Mouse (Mus musculus): ENCODE data around the gene Ndufv1. TPM values are rescaled to one million over a fixed set of nuclear protein-coding genes. Genes with fewer than 3 reads are reported as not detected.
"Not testable (repeated sequence)": the region's sequence is repeated elsewhere in the genome, so short reads cannot be mapped to it uniquely, and the experiment has no call there.

Ndufv1 gene
- 92.8 and 170 TPM in 2 replicates for polyA plus RNA-seq (2012; rRNA removed)

DNA sequence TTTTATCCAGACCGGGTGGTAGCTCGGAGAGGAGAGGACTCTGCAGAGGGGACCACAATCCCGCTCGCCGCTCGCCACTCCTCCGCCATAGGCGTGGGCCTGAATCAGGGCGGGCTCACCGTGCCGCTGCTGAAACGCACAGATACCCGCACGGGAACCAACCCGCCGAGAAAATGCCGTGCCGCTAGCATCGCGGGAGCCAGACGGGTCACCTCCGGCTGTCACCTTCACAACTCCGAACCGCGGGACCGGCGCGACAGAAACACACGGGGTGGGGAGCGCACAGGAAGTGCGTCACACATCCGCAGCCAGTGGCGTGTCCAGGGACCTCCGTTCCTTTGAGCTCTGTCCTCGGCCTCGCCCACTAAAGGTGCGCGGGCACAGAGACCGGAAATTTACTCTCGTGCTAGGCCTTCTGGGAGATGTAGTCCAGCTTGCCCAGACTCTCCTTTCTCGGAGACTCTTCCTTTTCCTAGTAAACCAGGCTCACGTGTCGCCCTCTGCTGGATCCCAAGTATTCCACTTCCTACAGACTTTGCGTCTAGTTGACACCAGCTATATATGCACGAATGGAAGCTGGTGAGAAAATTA lies at the start of gene Ndufv1:
TSS of gene Ndufv1 (minus strand) at position 375 of the 591 bp plus-strand sequence.
- Histone ChIP-seq H3K27ac (ENCODE audit: insufficient read depth, low read depth, low read length) (peak within 1 kb of the TSS; percentile 67), H3K36me3 (ENCODE audit: control insufficient read depth, insufficient read depth, low read length) (peaks cover 34% of the 10 kb centered on the region), H3K27me3 (ENCODE audit: control insufficient read depth, insufficient read depth, low read length) (no peaks in the 10 kb centered on the region), H3K4me1 (ENCODE audit: control insufficient read depth, insufficient read depth, insufficient read length, low read length) (peaks cover 6% of the 10 kb centered on the region; the same call in 1 of the 2 replicates), H3K4me3 (ENCODE audit: low read depth, low read length) (peak within 1 kb of the TSS; percentile 93)
- TF ChIP-seq CTCF (IDR thresholded peaks at IDR 0.05; ENCODE audit: extremely low read depth, insufficient read length, insufficient replicate concordance, low read depth, low read length) (peak; percentile 59; the same call in 1 of the 2 replicates), POLR2A (IDR thresholded peaks at IDR 0.05; ENCODE audit: low read depth, low read length) (peak; percentile 70)
- WGBS = under 1% methylated on average over 45 of the region's 45 CpGs

DNA sequence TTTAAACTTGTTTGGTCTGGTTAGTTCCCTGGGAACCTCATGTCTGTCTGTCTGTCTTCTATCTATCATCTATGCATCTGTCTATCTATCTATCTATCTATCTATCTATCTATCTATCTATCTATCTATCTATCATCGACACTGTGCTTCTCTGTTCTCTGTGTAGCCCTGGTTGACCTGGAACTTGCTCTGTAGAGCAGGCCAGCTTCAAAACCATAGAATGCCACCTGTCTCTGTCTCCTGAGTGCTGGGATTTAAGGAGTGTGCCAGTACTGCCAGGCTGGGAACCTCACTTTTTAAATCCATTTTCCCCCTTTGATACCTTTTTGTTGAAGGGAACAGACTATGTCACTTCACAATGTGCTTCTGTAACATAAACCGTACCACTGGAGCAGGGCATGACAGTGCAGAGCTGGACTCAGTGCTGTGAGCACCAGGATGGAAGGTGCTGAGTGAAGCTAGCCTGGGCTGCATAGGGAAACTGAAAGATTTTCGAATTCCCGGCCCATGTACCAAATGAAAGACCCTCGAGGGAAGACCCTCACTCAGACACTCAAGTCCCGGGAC lies 48.4 kb upstream of the Ndufv1 start:
- 81% methylated on average over 6 of the region's 6 CpGs for WGBS
- H3K4me1 ChIP-seq (ENCODE audit: control insufficient read depth, insufficient read depth, insufficient read length, low read length) = peaks cover 34% of the 10 kb centered on the region
- TF ChIP-seq POLR2A (IDR thresholded peaks at IDR 0.05; ENCODE audit: low read depth, low read length) = no peak
- TF ChIP-seq CTCF (IDR thresholded peaks at IDR 0.05; ENCODE audit: extremely low read depth, insufficient read length, insufficient replicate concordance, low read depth, low read length) = no peak

GRCm38 (mm10) chr19:4060044-4060898 lies 47.7 kb upstream of the Ndufv1 start:
- not testable (repeated sequence) for H3K27ac ChIP-seq (ENCODE audit: insufficient read depth, low read depth, low read length); H3K4me3 ChIP-seq (ENCODE audit: low read depth, low read length); H3K36me3 ChIP-seq (ENCODE audit: control insufficient read depth, insufficient read depth, low read length); H3K27me3 ChIP-seq (ENCODE audit: control insufficient read depth, insufficient read depth, low read length)
- 81% methylated on average over 8 of the region's 8 CpGs for WGBS
- H3K4me1 ChIP-seq (ENCODE audit: control insufficient read depth, insufficient read depth, insufficient read length, low read length) = peaks cover 41% of the 10 kb centered on the region

More for the DNA sequence above, 48.4 kb upstream of the Ndufv1 start:
- no peak overlapping the region for H3K4me3 ChIP-seq (ENCODE audit: low read depth, low read length)
- H3K27ac ChIP-seq (ENCODE audit: insufficient read depth, low read depth, low read length) = 0 out of 2 replicates have a peak overlapping the region, but pooled peaks have one; percentile 0
- H3K36me3 ChIP-seq (ENCODE audit: control insufficient read depth, insufficient read depth, low read length) = no peaks in the 10 kb centered on the region
- H3K27me3 ChIP-seq (ENCODE audit: control insufficient read depth, insufficient read depth, low read length) = no peaks in the 10 kb centered on the region

DNA sequence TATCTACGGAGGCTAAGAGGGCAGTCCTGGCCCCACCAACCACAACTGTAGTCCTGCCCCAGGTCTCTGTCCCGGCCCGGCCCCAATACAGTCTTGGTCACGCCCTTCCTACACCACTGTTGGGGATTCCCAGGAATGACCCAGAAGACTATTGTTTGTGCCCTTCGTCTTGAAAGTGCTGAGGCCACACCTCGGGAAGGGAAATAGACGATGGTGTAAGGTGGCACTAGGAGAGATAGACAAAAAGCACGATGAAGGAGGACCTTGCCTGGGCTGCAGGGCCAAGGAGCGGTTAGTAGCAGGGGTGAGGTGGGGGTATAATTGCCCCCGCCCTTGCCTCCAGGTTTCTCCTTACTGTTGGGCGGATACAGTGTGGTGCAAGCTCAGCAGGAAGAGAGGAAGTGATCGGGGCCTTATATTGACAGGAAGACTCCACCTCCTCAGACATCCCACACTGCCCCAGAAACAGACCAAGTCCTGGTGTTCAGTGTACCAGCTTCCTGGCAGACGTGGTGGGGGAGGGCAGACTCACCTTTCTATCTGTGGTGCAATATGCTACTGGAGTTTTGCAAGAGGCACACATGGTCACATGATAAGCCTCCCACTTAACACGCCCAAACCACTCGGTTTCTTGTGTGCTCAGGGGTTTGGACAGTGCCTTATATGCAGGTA lies 46.6 kb upstream of the Ndufv1 start, which contains the start of gene Gstp3:
TSS of gene Gstp3 (minus strand) at position 501 of the 672 bp plus-strand sequence.
- H3K27me3 ChIP-seq (ENCODE audit: control insufficient read depth, insufficient read depth, low read length) = no peaks in the 10 kb centered on the region
- 24% methylated on average over 15 of the region's 15 CpGs for WGBS

DNA sequence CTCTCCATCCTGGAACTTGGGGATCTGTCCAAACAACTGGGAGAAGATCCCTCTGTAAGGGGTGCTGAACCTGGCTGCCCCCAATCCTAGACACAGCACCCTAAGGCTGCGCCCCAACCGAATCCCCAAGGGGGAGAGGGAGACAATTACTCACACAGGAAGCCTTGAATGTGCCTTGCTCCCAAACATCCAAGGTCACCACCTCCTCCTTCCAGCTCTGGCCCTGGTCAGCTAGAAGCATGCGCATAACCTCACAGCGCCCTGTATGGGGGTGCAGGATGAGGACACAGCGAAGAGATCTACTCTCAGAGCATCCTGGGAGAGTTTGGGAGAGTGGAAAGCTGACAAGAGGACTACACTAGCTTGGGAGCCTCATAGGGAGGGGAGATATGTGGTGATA lies 46.0 kb upstream of the Ndufv1 start:
- TF ChIP-seq POLR2A (IDR thresholded peaks at IDR 0.05; ENCODE audit: low read depth, low read length) = no peak
- no peak for TF ChIP-seq CTCF (IDR thresholded peaks at IDR 0.05; ENCODE audit: extremely low read depth, insufficient read length, insufficient replicate concordance, low read depth, low read length)
- no peak overlapping the region for H3K4me3 ChIP-seq (ENCODE audit: low read depth, low read length)
- H3K36me3 ChIP-seq (ENCODE audit: control insufficient read depth, insufficient read depth, low read length) = no peaks in the 10 kb centered on the region
- no peaks in the 10 kb centered on the region for H3K27me3 ChIP-seq (ENCODE audit: control insufficient read depth, insufficient read depth, low read length)
- WGBS = 90% methylated on average over 5 of the region's 5 CpGs
- H3K4me1 ChIP-seq (ENCODE audit: control insufficient read depth, insufficient read depth, insufficient read length, low read length) = peaks cover 43% of the 10 kb centered on the region
- peak overlapping the region; percentile 79 for H3K27ac ChIP-seq (ENCODE audit: insufficient read depth, low read depth, low read length)

More for the DNA sequence above, 46.6 kb upstream of the Ndufv1 start, which contains the start of gene Gstp3:
- Histone ChIP-seq H3K4me1 (ENCODE audit: control insufficient read depth, insufficient read depth, insufficient read length, low read length) (peaks cover 43% of the 10 kb centered on the region), H3K4me3 (ENCODE audit: low read depth, low read length) (peak within 1 kb of the TSS; percentile 34), H3K27ac (ENCODE audit: insufficient read depth, low read depth, low read length) (peak within 1 kb of the TSS; percentile 79), H3K36me3 (ENCODE audit: control insufficient read depth, insufficient read depth, low read length) (no peaks in the 10 kb centered on the region)
- TF ChIP-seq POLR2A (IDR thresholded peaks at IDR 0.05; ENCODE audit: low read depth, low read length) (peak; percentile 20; the same call in 1 of the 2 replicates), CTCF (IDR thresholded peaks at IDR 0.05; ENCODE audit: extremely low read depth, insufficient read length, insufficient replicate concordance, low read depth, low read length) (no peak)

GRCm38 (mm10) chr19:4057962-4058361 lies 45.4 kb upstream of the Ndufv1 start:
- Histone ChIP-seq H3K4me3 (ENCODE audit: low read depth, low read length) (no peak overlapping the region), H3K4me1 (ENCODE audit: control insufficient read depth, insufficient read depth, insufficient read length, low read length) (peaks cover 43% of the 10 kb centered on the region), H3K36me3 (ENCODE audit: control insufficient read depth, insufficient read depth, low read length) (no peaks in the 10 kb centered on the region), H3K27ac (ENCODE audit: insufficient read depth, low read depth, low read length) (no peak overlapping the region), H3K27me3 (ENCODE audit: control insufficient read depth, insufficient read depth, low read length) (no peaks in the 10 kb centered on the region)
- WGBS = 97% methylated on average over 7 of the region's 7 CpGs
- TF ChIP-seq CTCF (IDR thresholded peaks at IDR 0.05; ENCODE audit: extremely low read depth, insufficient read length, insufficient replicate concordance, low read depth, low read length) (no peak), POLR2A (IDR thresholded peaks at IDR 0.05; ENCODE audit: low read depth, low read length) (no peak)
